Mouse (Mus musculus): ENCODE measurements around the gene Adamts7.
A peak's percentile ranks its signal among the peaks of the same experiment; 100 is the strongest.

Adamts7 gene

DNA sequence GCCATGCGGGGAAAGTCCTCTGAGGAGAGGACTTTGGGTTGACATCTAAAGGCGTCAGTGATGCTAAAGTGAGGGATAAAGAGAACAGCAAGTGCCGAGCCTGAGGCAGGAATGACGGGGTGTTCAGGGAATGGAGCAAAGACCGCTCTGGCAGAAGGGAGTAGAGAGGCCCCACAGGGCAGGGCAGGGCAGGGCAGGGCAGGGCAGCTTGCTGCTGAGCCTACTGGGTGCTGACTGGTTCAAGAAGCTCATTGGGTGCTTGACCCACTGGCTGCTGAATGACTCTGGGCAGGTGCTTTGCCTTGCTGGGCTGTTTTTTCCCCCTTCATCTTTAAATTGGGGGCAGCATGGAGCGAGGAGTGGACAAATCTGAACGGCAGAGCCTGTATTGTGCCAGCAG, 33.4 kb downstream of the Adamts7 start:
- no peak for ATAC-seq (ENCODE audit: insufficient number of reproducible peaks, low FRiP score, low TSS enrichment)

DNA sequence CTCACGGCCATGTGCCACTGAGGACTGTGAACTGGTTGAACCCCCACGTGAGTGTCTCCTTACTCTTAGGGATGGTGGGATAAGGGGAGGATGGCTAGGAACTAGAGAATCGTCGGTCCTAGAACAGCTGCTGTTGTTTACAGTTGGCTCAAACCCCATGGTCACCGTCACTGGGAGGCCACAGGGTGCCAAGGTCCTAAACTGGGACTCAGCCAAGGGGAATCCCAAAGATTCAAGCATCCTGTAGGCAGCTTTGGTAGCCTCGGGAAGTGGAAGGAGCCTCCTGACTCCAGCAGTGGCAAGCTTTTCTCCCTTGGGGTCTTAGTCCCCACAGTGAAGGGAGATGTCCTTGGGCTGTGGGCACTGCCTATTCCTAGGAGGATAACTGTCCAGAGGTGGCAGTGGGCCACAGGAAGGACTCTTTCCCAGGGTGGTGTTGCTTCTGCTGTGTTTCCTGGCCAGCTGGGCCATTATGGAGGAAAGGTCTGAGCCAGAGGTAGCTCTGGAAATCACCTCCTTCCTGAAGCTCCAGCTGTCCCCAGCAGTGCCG, 34.3 kb downstream of the Adamts7 start:
- no peak for ATAC-seq (ENCODE audit: insufficient number of reproducible peaks, low FRiP score, low TSS enrichment)

DNA sequence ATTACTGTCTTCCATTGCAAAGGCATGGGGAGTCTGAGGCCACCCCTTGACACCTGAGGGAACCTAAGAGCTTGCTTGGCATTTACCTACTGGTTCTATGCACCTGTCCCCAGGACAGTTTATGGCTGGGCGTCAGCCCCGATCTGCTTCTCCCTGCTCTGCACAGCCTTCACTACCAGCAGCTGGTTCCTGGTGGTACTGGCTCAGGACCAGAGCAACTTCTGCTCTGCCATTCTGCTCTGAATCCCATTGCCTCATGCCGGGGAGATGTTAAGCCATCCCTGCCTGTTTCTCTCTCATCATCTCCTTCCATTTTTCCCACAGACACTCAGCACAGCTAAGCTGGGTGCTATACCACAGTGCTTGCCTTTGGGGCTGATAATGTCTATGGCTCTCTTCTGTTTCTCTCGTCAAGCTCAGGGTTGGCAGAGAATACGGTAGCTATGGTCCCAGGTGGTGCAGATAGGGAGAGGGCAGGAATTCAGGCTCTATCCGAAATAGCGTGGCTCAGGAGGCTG, 35.1 kb downstream of the Adamts7 start:
- ATAC-seq (ENCODE audit: insufficient number of reproducible peaks, low FRiP score, low TSS enrichment) = no peak

DNA sequence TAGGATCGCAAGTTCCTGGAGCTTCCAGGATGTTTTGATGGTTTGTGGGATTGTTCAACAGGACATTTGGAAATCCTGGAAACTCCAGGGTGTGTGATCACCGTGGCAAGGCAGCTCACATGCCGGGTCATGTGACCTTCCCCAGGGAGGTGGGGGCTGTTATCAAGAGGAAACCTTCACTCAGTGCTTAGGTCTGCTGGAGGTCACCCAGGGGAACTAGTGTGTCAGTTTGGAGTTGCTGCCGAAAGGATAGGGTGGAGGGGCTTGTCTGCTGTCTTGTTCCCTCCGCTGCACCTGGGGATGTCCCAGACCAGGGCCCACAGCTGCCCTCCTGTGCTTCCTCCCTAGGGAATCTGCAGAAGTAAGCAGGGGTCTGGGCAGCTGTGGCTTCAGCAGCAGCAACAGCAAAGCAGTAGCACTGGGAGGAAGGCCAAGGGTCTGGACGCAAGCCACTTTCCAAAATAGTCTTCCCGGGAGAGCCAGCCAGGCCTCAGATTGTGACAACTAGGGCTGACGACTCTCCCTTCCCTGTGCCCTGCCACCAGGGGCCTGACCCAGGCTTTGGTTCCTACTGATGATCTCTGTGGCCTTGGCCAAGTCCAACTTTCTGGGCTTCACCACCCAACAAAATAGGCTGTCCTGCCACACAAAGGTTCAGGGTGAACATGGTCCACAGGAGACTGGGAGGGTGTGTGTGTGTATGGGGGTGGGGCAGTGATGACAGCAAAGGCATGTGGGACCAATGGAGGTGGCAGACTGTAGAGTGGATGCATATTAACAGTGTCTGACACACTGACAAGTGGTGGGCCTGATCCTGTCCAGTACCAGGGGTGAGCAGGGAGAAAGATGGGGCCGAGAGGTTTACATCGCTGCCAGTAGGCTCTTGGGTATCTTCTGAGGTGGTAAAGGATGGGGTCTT, 35.9 kb downstream of the Adamts7 start:
- no peak for ATAC-seq (ENCODE audit: insufficient number of reproducible peaks, low FRiP score, low TSS enrichment)

DNA sequence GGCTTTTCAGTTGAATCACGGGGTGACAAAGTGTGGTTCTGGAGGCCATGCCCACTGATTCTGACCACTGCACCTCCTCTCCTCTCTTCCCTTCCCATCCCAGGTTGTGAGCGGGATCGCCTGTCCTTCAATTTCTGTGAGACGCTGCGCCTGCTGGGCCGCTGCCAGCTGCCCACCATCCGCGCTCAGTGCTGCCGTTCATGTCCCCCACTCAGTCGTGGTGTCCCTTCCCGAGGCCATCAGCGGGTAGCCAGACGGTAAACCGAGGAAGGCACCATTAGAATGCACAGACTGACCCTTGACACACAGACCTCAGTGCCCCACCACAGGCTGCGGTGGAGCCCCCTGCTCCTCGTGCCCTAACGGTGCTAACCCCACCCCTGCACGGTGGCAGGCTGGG, 36.7 kb downstream of the Adamts7 start:
- ATAC-seq (ENCODE audit: insufficient number of reproducible peaks, low FRiP score, low TSS enrichment) = no peak

DNA sequence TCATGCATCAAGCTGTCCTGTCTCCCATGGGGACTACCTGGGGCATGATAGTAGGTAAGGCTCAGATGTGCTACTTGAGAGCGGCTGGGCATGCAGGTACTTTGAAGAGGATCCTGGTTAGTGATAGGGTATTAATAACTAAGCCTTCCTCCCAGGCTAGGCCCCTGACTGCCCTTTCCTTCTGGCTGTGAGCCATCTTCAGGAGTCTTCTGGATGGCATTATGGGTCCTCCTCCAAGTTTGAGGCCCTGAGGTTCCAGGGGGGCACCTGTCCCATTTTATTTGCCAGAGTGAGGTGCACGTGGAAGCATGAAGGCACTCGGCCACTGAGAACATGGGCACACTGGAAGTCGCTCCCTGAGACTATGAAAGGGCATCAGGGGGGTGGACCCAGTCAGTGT, 37.6 kb downstream of the Adamts7 start:
- no peak for ATAC-seq (ENCODE audit: insufficient number of reproducible peaks, low FRiP score, low TSS enrichment)

DNA sequence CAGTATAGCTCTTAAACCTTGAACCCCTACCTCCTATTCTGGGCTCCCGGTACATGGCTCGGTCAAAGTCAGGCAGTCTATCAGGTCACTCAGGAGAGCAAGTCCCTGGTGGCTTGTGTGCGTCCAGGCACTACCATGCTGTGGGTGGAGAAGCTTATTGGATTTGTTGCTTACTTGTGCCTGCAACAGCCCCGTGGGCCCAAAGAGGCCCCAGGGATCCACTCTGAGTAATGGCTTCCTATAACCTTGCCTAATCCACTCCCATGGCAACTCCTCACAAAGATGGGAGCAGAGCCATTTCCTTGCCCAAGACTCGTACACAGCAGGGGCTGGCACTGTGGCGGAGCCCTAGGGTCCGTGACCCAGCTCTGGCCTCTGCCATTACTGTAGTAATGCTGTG, 38.2 kb downstream of the Adamts7 start:
- no peak for ATAC-seq (ENCODE audit: insufficient number of reproducible peaks, low FRiP score, low TSS enrichment)

DNA sequence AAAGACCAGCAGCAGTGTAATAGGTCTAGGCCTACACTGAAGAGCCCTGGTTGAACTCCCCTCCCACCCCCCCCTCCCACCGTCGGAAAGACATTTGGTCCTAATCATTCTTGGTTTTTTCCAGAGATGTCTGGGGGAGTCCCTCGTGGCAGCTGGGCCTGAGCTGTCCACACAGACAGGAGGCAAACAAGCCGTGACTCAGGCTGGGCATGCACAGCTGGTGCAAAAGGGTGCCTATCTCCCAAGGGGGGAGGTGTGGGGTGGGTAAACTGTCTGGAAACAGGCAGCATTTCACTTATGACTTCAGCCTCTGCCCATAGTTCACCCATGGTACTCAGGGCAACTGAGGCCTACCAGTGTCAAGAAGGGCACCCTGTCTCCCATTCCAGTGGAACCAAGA, 38.7 kb downstream of the Adamts7 start:
- ATAC-seq (ENCODE audit: insufficient number of reproducible peaks, low FRiP score, low TSS enrichment) = no peak

DNA sequence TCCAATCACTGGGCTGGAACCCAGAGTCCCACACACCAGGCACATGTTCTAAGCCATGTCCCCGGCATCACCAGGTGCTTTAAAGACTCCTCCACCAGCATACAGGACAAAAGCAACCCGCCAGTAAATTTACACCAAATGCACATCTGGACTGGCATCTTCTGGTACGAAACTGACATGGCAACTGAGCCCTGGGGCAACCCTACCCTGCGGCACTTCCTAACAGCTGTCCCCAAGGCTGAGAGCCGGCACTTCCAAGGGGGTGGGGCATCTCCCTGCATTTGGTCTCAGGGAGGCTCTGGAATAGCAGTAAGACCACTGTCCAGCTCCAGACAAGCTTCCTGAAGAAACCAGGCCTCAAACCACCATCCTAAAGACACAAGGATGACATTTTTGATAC, 40.4 kb downstream of the Adamts7 start:
- ATAC-seq (ENCODE audit: insufficient number of reproducible peaks, low FRiP score, low TSS enrichment) = no peak

DNA sequence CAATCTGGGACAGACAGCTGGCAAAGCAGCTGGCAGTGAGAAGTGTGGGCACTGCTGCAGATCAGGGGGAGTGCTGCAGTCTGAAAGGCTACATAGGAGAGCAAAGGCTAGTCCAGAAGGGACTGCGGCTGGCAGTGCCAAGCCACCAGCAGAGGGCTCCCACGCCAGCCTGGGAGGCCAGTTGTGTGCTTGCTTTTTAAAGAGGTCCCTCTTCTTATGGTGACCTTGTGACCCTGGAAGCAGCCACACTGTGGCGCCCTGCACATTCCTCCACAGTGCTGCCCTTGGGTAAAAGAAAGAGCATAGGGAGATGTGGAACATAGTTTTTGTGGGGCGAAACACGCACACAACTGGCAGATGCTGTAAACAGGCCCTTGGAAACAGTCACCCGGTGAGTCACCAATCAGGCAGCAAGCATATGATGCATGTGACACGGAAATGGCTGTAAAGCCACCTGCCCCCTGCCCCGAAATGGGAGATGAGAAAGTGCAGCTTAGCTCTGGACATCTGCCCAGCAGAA, 41.6 kb downstream of the Adamts7 start:
- no peak for ATAC-seq (ENCODE audit: insufficient number of reproducible peaks, low FRiP score, low TSS enrichment)

DNA sequence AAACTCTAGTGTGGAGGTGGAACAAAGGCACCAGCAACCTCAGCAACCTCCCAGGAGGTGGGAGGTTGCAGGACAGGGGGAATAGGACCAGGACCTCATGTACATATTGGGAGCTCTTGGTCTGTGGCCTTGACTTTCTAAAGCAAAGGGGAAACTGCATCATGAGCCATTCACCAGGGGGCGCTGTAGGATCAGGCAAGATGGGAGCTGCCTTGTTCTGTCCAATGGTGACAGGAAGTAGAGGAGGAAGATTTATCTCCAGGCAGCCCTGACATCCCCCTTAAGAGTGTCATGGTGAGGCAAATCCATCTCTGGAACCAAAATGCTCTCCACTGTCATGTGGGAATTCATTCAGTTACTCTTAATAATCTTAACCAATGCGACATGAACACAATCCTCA, 43.6 kb downstream of the Adamts7 start:
- peak; percentile 53; the same call in 1 of the 2 replicates for ATAC-seq (ENCODE audit: insufficient number of reproducible peaks, low FRiP score, low TSS enrichment)

DNA sequence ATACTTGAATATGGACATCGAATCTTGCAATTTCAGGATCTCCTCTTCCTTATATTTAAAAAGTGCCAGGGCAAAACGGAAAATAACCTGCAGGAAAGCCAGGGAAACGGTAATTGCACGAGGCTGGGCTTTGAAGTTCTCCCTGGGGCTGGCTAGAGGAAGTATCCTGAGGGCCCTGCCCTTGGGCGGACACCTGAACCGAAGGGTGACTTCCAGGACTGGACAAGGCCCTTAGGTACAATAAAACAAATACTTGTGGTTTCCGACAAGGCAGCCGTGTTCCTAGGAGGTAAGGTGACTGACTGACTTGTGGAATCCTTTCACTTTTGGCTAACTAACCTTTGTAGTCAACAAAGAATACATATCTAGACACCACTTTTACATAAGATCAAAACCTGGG, 44.9 kb downstream of the Adamts7 start:
- no peak for ATAC-seq (ENCODE audit: insufficient number of reproducible peaks, low FRiP score, low TSS enrichment)

DNA sequence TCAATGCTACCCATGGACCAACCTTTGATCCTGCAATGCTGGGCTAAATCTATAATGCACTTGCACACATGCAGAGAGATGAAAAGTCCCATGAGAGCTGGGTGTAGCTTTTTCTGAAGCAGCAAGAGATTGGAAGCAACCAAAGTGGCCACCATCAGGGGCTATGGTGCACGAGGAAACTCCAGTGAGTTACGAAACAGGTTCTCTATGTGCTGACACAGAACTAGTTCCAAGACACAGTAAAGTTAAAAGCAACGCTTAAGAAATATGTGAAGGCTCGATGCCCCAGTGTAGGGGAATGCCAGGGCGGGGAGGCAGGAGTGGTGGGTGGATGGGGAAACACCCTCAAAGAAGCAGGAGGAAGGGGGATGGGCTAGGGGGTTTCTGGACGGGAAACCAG, 45.8 kb downstream of the Adamts7 start:
- no peak for ATAC-seq (ENCODE audit: insufficient number of reproducible peaks, low FRiP score, low TSS enrichment)

DNA sequence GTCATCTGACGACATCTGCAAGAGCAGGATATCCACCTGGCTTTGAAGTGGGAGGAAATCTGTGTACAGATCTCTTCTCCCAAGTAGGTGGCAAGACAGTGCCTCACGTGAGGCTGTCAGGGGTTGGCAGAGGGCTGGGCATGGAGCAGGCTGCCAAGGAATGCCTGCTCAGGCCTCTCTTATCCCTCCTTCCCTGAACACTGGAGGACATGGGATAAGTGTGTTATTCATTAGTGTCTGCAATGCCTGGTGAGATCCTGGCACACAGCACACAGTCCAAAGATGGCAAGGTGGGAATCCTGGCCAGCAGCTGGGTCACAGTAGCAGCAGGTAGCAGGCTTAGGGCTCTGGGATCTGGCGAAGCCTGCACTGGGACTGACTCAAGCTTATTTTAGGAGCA, 50.3 kb downstream of the Adamts7 start:
- ATAC-seq (ENCODE audit: insufficient number of reproducible peaks, low FRiP score, low TSS enrichment) = peak; percentile 53; the same call in 1 of the 2 replicates

DNA sequence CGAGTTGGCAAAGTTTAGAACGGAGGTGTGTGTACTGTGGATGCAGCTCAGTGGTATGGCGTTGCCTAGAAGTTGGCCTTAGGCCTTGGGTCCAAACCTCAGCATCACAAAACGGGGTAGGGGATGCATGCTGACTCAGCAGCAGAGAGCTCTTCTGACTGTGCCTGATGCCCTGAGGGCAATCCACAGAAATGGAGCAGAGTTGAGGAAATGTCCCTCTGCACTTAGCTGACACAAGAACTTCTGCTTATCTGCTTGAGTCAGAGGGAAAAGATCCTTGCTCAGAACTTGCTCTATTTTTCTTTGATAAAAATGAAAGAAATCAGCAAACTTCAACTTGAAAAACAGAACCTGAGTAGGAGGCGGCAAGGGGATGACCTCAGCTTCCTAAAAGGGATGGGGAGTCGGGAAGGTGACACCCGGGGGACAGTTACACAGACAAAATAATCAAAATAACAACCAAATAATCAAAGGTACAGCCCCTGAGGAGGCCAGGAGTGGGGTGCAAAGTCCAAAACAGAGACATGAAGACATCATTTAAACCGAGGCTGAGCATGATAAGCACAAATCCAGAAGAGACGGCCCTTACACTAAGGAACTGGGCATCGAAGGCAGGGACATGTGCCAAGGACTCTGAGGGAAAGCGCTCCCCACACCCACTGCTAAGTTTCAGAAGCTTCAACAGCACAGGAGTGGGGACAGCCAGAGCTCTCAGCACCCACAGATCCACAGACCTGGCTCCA, 53.6 kb downstream of the Adamts7 start:
- ATAC-seq (ENCODE audit: insufficient number of reproducible peaks, low FRiP score, low TSS enrichment) = no peak

DNA sequence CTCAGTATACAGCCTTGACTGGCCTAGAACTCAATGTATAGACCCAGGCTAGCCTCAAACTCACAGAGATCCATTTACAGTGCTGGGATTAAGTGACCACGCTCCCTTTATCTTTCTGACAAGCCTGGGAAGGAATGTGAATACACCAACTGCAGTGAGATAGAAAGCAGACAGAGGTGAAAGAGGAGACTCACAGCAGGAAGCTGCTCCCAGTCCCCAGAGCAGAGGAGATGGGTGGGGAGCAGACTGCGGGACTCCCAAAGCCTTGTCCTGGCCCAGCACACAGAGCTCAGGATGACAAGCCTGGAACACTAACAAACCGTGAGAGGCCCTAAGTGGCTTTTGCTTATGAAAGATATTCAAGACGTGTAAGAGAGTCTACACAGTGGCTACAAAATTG, 54.6 kb downstream of the Adamts7 start:
- ATAC-seq (ENCODE audit: insufficient number of reproducible peaks, low FRiP score, low TSS enrichment) = no peak

DNA sequence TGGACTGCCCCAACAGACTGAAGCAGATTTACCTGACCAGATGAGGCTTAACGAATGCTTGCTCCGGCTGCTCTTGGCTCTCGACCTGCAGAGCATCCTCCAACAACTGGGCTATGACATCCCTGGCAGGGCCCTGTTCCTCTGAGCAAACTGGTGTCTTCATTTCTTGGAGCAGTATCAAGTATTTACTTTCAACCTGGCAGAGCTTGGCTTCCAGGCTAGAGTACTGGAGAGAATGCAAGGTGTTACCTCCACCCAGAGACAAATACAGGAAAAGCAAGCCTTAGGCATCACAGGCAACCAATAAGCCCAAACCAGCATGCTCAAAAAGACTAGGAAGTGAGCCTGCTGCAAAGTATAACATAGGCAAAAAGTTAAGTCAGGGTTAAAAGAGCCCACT, 59.4 kb downstream of the Adamts7 start:
- peak; percentile 64 for ATAC-seq (ENCODE audit: insufficient number of reproducible peaks, low FRiP score, low TSS enrichment)

DNA sequence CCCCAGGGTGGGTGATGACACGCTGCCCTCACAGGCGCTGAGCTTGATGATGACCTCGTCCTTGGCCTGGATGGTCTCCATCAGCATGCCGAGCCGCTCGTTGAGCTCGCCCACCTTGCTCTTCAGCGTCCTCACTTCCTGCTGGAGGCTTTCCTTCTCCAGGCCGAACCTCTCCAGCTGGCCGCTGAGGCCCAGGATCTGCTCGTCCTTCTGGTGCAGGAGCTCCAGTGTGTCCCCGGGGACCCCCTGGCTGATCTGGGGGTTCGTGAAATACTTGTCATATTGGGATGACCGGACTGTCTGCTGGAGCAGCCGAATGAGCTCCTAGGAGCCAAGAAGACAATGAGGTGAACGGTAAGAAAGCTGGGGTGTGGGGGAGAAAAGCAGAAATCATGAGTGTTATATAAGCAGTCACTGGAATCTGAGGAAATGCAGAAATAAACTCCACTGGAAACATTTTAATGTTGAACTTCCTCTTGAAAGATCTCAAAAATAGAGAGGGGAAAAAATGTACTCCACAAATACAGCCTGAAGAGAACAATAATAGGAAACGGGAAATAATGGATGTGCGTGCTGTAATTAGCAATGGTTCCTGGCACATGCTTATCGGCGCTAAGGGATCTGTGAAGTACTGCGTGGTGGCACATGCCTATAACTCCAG, 63.3 kb downstream of the Adamts7 start:
- no peak for ATAC-seq (ENCODE audit: insufficient number of reproducible peaks, low FRiP score, low TSS enrichment)

DNA sequence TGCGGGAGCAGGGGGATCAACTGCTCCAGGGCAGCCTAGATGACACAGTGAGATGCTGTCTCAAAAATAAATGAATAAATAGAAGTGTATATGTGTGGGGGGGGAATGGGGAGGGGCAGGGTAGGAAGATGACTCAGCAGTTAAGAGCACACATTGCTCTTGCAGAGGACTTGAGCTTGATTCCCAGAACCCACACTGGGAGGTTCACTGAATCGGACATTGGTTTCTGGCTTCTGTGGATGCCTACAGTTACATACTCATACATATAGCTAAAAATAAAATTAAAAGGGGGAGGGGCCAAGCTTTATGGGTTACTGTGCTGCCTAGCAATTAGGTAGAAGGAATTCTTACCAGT, 63.9 kb downstream of the Adamts7 start:
- ATAC-seq (ENCODE audit: insufficient number of reproducible peaks, low FRiP score, low TSS enrichment) = no peak

DNA sequence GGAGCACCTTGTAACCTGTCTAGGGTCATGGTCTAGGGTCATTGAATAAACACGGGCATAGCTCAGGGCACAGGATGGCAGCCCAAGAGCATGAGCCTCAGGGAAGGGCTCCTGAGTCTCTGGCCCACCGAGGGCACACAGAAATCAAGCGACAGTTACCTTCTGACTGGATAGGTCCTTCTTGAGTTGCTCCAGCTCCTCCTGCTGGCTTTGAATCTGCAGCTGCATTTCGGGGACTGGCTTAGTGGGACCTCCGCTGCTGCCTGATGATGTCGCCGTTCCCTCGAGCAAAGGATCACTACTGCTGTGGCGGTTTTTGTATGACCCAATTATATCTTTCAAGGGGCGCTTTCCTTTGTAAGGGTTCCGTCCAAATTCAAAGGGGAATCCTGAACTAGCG, 64.3 kb downstream of the Adamts7 start:
- no peak for ATAC-seq (ENCODE audit: insufficient number of reproducible peaks, low FRiP score, low TSS enrichment)

Measured in cerebellum, adult (tissue).